Mouse (Mus musculus) small intestine, adult 2 months (tissue): ENCODE measurements at regions not wholly inside any gene's neighbourhood (a gene's known extent, or its start where the extent isn't known, plus 50 kb on each side); places are given as distances from the start of the nearest gene placed in this dataset.

Experiments
- CTCF ChIP-seq: fragments of 200-500 bp; IDR thresholded peaks from 2 replicates; pipeline ENCODE4 v1.5.1; 2012; ENCODE audit warnings: low read depth, mild to moderate bottlenecking, control low read depth, inconsistent platforms, low read length, moderate library complexity, mixed read lengths; ENCODE audit not compliant: insufficient replicate concordance, insufficient read length; ENCODE audit errors: extremely low read depth
- POLR2A ChIP-seq: fragments of 200-500 bp; IDR thresholded peaks from 2 replicates; pipeline ENCODE4 v1.6.1; 2012; ENCODE audit warnings: low read depth, mild to moderate bottlenecking, control low read depth, inconsistent platforms, low read length, moderate library complexity

DNA sequence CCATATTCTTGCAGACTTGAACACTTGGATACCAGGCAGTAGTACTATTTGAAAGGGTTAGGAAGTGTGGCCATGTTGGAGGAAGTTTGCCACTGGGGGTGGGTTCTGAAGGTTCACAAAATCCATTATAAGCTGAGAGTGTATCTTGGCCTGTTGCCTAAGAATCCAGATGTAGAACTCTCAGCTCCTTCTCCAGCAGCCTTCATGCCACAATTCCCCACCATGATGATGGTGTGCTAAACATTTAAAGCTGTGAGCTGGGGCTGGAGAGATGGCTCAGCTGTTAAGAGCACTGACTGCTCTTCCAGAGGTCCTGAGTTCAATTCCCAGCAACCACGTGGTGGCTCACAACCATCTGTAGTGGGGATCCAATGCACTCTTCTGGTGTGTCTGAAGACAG lies 295.2 kb upstream of the Noct start:
- TF ChIP-seq POLR2A (no peak), CTCF (no peak)
